Mouse (Mus musculus) hindbrain, embryonic 15.5 days (tissue): ENCODE measurements at regions not wholly inside any gene's neighbourhood (a gene's known extent, or its start where the extent isn't known, plus 50 kb on each side); places are given as distances from the start of the nearest gene placed in this dataset.
A peak's percentile ranks its signal among the peaks of the same experiment; 100 is the strongest.

Experiments
- ATAC-seq: fragments of 200-750 bp; cut with Nextera tagmentation; 2 replicates; pipeline ENCODE4 v1.8.0; 2017; ENCODE audit warnings: low read depth, moderate number of reproducible peaks, moderate TSS enrichment; ENCODE audit not compliant: low FRiP score
- H3K27ac ChIP-seq: fragments of 300-500 bp; sonication (generic); replicated peaks from 2 replicates; pipeline ENCODE4 v1.5.1; 2015; ENCODE audit warnings: mild to moderate bottlenecking, inconsistent platforms
- H3K27me3 ChIP-seq: fragments of 300-500 bp; sonication (generic); 2 replicates; pipeline ENCODE4 v1.6.1; 2015; ENCODE audit warnings: control low read depth, inconsistent platforms
- H3K36me3 ChIP-seq: fragments of 300-500 bp; sonication (generic); 2 replicates; pipeline ENCODE4 v1.6.1; 2015; ENCODE audit warnings: control low read depth, inconsistent platforms
- H3K4me1 ChIP-seq: fragments of 300-500 bp; sonication (generic); replicated peaks from 2 replicates; pipeline ENCODE4 v1.6.1; 2015; ENCODE audit warnings: control low read depth, inconsistent platforms
- H3K4me2 ChIP-seq: fragments of 300-500 bp; sonication (generic); 2 replicates; pipeline ENCODE4 v1.6.1; 2015; ENCODE audit warnings: moderate library complexity, mild to moderate bottlenecking, inconsistent platforms
- H3K4me3 ChIP-seq: fragments of 300-500 bp; sonication (generic); 2 replicates; pipeline ENCODE4 v1.5.1; 2015; ENCODE audit warnings: mild to moderate bottlenecking, inconsistent platforms
- H3K9ac ChIP-seq: fragments of 300-500 bp; sonication (generic); 2 replicates; pipeline ENCODE4 v1.6.1; 2015; ENCODE audit warnings: inconsistent platforms
- H3K9me3 ChIP-seq: fragments of 300-500 bp; sonication (generic); 2 replicates; pipeline ENCODE4 v1.6.1; 2016; ENCODE audit warnings: control low read depth, inconsistent platforms
- WGBS: fragments of 180-500 bp; shearing (Covaris S2); methylation state at CpG from one replicate; pipeline ENCODE4 v1.1.7; 2015; 5-methylcytosine and 5-hydroxymethylcytosine counted together

GRCm38 (mm10) chr3:34485345-34486223, 164.6 kb upstream of the Sox2 start:
- no peaks in the 10 kb centered on the region for H3K9me3 ChIP-seq
- no peaks in the 10 kb centered on the region for H3K27me3 ChIP-seq
- no peaks in the 10 kb centered on the region for H3K36me3 ChIP-seq
- no peak overlapping the region for H3K4me2 ChIP-seq
- H3K9ac ChIP-seq = no peak overlapping the region
- 41% methylated on average over 15 of the region's 15 CpGs for WGBS
- H3K4me3 ChIP-seq = no peak overlapping the region
- H3K27ac ChIP-seq = no peak overlapping the region
- ATAC-seq = no peak
- peaks cover 19% of the 10 kb centered on the region for H3K4me1 ChIP-seq

DNA sequence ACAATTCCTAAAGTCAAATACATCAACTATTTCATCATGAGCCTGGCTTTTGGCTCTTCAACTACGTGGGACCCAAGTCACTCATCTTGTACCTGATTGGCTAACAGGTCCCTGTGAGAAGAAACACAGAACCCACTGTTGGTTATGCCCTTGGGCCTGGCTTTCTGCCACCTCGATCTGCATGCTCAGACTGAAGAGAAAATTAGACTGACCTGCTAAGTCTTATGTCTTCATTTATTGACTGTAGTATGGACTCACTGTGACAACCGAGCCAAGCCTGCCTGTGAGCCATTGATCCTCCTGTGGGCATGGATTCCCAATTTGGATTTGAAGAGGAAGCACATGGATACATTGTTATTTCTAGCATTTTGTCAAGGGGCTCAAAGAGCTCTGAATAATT, 166.3 kb upstream of the Sox2 start:
- WGBS = 60% methylated on average over 3 of the region's 3 CpGs
- no peaks in the 10 kb centered on the region for H3K36me3 ChIP-seq
- H3K9ac ChIP-seq = no peak overlapping the region
- H3K9me3 ChIP-seq = no peaks in the 10 kb centered on the region
- peaks cover 19% of the 10 kb centered on the region for H3K4me1 ChIP-seq
- H3K27me3 ChIP-seq = no peaks in the 10 kb centered on the region
- H3K27ac ChIP-seq = no peak overlapping the region
- no peak overlapping the region for H3K4me2 ChIP-seq
- ATAC-seq = no peak
- H3K4me3 ChIP-seq = no peak overlapping the region

DNA sequence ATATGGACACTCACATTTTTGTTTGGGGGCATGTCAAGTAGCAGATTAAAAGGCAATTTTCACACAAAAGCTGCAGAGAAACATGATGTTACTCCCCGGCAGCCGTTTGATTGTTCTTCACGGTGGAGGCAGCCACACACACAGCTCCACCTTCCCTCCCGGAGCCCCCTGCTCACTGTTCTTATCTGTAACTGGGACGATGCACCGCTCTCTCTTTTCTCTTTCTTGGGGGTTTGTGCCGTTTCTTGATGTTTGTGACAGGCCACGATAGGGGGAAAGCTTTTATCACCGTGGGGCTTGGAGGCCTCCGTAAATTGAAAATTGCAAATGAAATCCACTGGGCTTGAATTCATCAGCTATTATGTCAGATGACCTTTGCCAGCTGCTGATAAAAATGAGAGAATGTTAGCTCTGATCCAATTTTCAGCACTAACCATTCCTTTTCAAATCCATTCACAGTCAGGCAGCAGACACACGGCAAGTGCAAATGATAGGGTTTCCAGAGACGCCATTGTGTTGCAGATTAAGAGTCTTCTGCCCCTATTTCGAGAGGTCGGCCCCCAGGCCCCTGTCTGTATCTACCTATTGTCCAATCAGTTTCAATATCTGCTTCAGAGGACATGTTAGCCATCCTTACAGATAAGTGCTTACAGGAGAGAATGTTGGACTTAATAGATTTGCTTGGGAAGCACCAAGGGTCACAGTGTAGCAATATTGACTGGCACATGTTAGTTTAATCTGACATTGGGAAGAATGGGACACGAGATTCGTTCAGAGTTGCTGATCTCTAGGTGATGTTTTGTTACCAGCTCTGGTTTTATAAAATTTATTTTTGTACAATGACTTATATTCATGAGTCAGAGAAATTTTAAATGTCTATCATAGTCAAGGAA, 168.1 kb upstream of the Sox2 start:
- H3K9me3 ChIP-seq = no peaks in the 10 kb centered on the region
- peak overlapping the region; percentile 24; the same call in 1 of the 2 replicates for H3K4me2 ChIP-seq
- no peaks in the 10 kb centered on the region for H3K27me3 ChIP-seq
- H3K9ac ChIP-seq = no peak overlapping the region
- WGBS = 19% methylated on average over 16 of the region's 16 CpGs
- H3K36me3 ChIP-seq = no peaks in the 10 kb centered on the region
- H3K27ac ChIP-seq = no peak overlapping the region
- peaks cover 19% of the 10 kb centered on the region for H3K4me1 ChIP-seq
- ATAC-seq = no peak; the same call in 1 of the 2 replicates
- no peak overlapping the region for H3K4me3 ChIP-seq

DNA sequence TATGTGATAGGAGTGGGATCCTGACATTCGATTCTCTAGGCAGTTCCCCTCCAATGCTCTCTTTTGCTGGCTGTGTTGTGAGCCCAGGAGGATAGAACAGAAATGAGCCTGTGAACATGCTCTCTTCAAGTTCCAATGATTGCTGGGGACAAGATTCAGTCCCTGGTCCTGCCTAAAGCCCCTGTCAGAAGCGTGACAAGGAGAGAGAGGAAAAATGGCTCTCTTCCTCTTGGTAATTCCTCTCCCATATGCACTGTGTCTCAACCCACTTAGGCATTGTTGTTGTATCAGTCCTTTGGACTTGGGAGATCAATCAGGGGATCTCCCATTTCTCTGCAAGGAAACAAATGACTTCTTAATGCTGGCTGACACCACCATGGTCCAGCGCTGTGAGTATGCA, 168.9 kb upstream of the Sox2 start:
- H3K9me3 ChIP-seq = no peaks in the 10 kb centered on the region
- 25% methylated on average over 3 of the region's 3 CpGs for WGBS
- no peak for ATAC-seq
- peaks cover 14% of the 10 kb centered on the region for H3K4me1 ChIP-seq
- H3K4me2 ChIP-seq = 0 out of 2 replicates have a peak overlapping the region, but pooled peaks have one; percentile 24
- no peak overlapping the region for H3K9ac ChIP-seq
- H3K27ac ChIP-seq = no peak overlapping the region
- H3K4me3 ChIP-seq = no peak overlapping the region
- no peaks in the 10 kb centered on the region for H3K36me3 ChIP-seq
- no peaks in the 10 kb centered on the region for H3K27me3 ChIP-seq

DNA sequence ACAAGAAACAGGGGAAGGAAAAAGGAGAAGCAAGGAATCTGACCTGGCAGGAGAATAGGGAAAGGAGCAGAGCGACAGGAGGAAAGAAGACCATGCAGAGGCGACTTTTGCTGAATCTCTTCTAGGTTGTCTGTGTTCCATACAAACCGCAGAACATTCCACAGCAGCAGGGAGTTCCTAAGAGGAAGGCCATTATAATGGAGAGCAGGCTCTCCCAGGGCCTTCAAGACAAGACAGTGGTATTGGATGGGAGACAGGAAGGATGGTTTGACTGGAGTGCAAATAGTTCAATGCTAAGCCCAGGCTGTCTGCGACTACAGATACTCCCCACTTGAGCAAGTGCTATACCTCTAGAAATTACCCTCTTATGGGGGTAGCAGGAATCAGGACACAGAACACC, 176.1 kb upstream of the Sox2 start:
- Histone ChIP-seq H3K4me2 (no peak overlapping the region), H3K4me1 (no peaks in the 10 kb centered on the region), H3K4me3 (no peak overlapping the region), H3K9ac (no peak overlapping the region), H3K27ac (no peak overlapping the region), H3K27me3 (no peaks in the 10 kb centered on the region), H3K36me3 (no peaks in the 10 kb centered on the region), H3K9me3 (no peaks in the 10 kb centered on the region)
- WGBS = 40% methylated on average over 4 of the region's 4 CpGs
- no peak for ATAC-seq

DNA sequence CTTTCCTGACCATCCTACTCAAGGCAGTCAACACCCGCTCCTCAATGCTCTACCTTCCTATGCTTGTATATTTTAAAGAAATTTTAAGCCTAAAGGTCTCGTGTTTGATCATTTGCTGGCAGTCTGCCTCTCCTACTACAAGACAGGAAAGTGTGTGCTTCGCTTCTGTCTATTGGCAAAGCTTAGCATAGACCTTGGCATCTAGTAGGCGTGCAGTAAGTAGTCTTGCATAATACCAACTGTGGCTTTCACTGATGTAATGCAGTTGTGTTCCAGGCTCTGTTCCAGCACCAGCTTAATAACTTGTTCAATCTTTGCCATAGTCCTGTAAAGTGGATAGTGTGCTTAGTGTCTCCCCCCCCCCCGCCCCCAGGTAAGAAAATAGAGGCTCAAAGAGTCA, 179.5 kb upstream of the Sox2 start:
- H3K4me2 ChIP-seq = no peak overlapping the region
- H3K4me3 ChIP-seq = no peak overlapping the region
- 82% methylated on average over 5 of the region's 5 CpGs for WGBS
- no peak overlapping the region for H3K27ac ChIP-seq
- no peaks in the 10 kb centered on the region for H3K36me3 ChIP-seq
- no peak for ATAC-seq
- H3K4me1 ChIP-seq = no peaks in the 10 kb centered on the region
- no peaks in the 10 kb centered on the region for H3K27me3 ChIP-seq
- no peak overlapping the region for H3K9ac ChIP-seq
- H3K9me3 ChIP-seq = no peaks in the 10 kb centered on the region

DNA sequence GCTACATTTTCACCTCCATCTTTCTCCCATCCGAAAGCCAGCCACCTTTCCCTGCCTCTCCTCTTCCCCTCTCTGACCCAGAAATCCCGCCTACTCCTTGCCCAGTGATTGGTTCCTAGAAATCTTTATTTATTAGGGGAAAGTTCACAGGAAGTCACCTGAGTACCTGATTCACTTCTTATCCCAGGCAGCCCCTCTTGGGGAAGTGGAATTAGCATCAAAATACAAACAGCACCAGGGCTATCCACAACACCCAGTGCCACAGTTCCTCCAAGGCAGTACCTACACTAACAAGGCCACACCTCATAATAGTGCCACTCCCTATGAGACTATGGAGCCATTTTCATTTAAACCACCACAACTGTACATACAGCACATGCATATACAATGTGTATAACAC, 180.3 kb upstream of the Sox2 start:
- H3K27me3 ChIP-seq = no peaks in the 10 kb centered on the region
- H3K4me1 ChIP-seq = peaks cover 7% of the 10 kb centered on the region
- WGBS = 80% methylated on average over 2 of the region's 2 CpGs
- no peak overlapping the region for H3K4me3 ChIP-seq
- no peak for ATAC-seq
- no peaks in the 10 kb centered on the region for H3K9me3 ChIP-seq
- no peak overlapping the region for H3K9ac ChIP-seq
- H3K4me2 ChIP-seq = no peak overlapping the region
- H3K27ac ChIP-seq = no peak overlapping the region
- no peaks in the 10 kb centered on the region for H3K36me3 ChIP-seq

GRCm38 (mm10) chr3:34466312-34466711, 183.9 kb upstream of the Sox2 start:
- Histone ChIP-seq H3K4me3 (no peak overlapping the region), H3K9me3 (no peaks in the 10 kb centered on the region), H3K27me3 (no peaks in the 10 kb centered on the region), H3K27ac (no peak overlapping the region), H3K36me3 (no peaks in the 10 kb centered on the region), H3K4me1 (peaks cover 8% of the 10 kb centered on the region), H3K4me2 (no peak overlapping the region), H3K9ac (no peak overlapping the region)
- no peak for ATAC-seq
- 74% methylated on average over 4 of the region's 4 CpGs for WGBS

GRCm38 (mm10) chr3:34465040-34465831, 185.0 kb upstream of the Sox2 start:
- peaks cover 8% of the 10 kb centered on the region for H3K4me1 ChIP-seq
- H3K4me3 ChIP-seq = no peak overlapping the region
- ATAC-seq = peak; percentile 56; the same call in 1 of the 2 replicates
- WGBS = 34% methylated on average over 17 of the region's 17 CpGs
- peak overlapping the region; percentile 28; the same call in 1 of the 2 replicates for H3K4me2 ChIP-seq
- no peaks in the 10 kb centered on the region for H3K36me3 ChIP-seq
- no peak overlapping the region for H3K27ac ChIP-seq
- H3K9ac ChIP-seq = no peak overlapping the region
- no peaks in the 10 kb centered on the region for H3K27me3 ChIP-seq
- no peaks in the 10 kb centered on the region for H3K9me3 ChIP-seq

GRCm38 (mm10) chr3:34458766-34459165, 191.4 kb upstream of the Sox2 start:
- H3K27me3 ChIP-seq = no peaks in the 10 kb centered on the region
- no peaks in the 10 kb centered on the region for H3K36me3 ChIP-seq
- WGBS = 68% methylated on average over 6 of the region's 6 CpGs
- no peak overlapping the region for H3K27ac ChIP-seq
- H3K4me2 ChIP-seq = no peak overlapping the region
- no peak for ATAC-seq
- peaks cover 11% of the 10 kb centered on the region for H3K4me1 ChIP-seq
- no peak overlapping the region for H3K9ac ChIP-seq
- H3K4me3 ChIP-seq = no peak overlapping the region
- no peaks in the 10 kb centered on the region for H3K9me3 ChIP-seq

- no peak for ATAC-seq
- peaks cover 11% of the 10 kb centered on the region for H3K4me1 ChIP-seq
- no peaks in the 10 kb centered on the region for H3K27me3 ChIP-seq
- H3K9ac ChIP-seq = no peak overlapping the region
- H3K36me3 ChIP-seq = no peaks in the 10 kb centered on the region
- no peak overlapping the region for H3K27ac ChIP-seq
- no peak overlapping the region for H3K4me2 ChIP-seq
- H3K4me3 ChIP-seq = no peak overlapping the region
- 88% methylated on average over 1 of the region's 1 CpGs for WGBS
- H3K9me3 ChIP-seq = no peaks in the 10 kb centered on the region
Measured at GRCm38 (mm10) chr3:34457821-34458220, 192.4 kb upstream of the Sox2 start.
